Mouse (Mus musculus) right cerebral cortex, postnatal 14 days (tissue): ENCODE results near the gene Aftph.

Experiments
- DNase-seq: peaks from one replicate; pipeline ENCODE4 v3.0.0; 2022

Aftph gene

GRCm38 (mm10) chr11:20646986-20647726 lies 94.2 kb downstream of the Aftph start:
- no peak for DNase-seq

- DNase-seq = no peak
These were observed 95.2 kb downstream of the Aftph start for GRCm38 (mm10) chr11:20646142-20646541.

- no peak for DNase-seq
These were observed 95.9 kb downstream of the Aftph start for GRCm38 (mm10) chr11:20645521-20645920.

GRCm38 (mm10) chr11:20644872-20645271 lies 96.5 kb downstream of the Aftph start:
- no peak for DNase-seq

- no peak for DNase-seq
These were observed 97.2 kb downstream of the Aftph start for GRCm38 (mm10) chr11:20644166-20644565.

- DNase-seq = no peak
These were observed 98.2 kb downstream of the Aftph start for GRCm38 (mm10) chr11:20643161-20643560.

- no peak for DNase-seq
These were observed 99.1 kb downstream of the Aftph start for GRCm38 (mm10) chr11:20642321-20642720.

GRCm38 (mm10) chr11:20639918-20640447 lies 101.4 kb downstream of the Aftph start:
- DNase-seq = no peak

- DNase-seq = peak; percentile 81
These were observed 102.5 kb downstream of the Aftph start for GRCm38 (mm10) chr11:20638841-20639240.

- no peak for DNase-seq
These were observed 104.3 kb downstream of the Aftph start for GRCm38 (mm10) chr11:20637060-20637459.

- no peak for DNase-seq
These were observed 105.3 kb downstream of the Aftph start for GRCm38 (mm10) chr11:20636114-20636513.

- DNase-seq = no peak
These were observed 105.7 kb downstream of the Aftph start for GRCm38 (mm10) chr11:20635646-20636045.
